Mouse (Mus musculus) lung, postnatal 0 days (tissue): ENCODE measurements around the gene Smarcd1. TPM values are rescaled to one million over a fixed set of nuclear protein-coding genes. Genes with fewer than 3 reads are reported as not detected.

Source experiments
- ATAC-seq: fragments of 200-750 bp; cut with Nextera tagmentation; 2 replicates; pipeline ENCODE4 v1.8.0; 2017; ENCODE audit warnings: moderate library complexity
- DNase-seq: peaks from one replicate; pipeline ENCODE4 v3.0.0-alpha.2; 2016; ENCODE audit warnings: low spot score
- H3K27ac ChIP-seq: fragments of 300-500 bp; sonication (generic); 2 replicates; pipeline ENCODE4 v1.5.1; 2014; ENCODE audit warnings: antibody characterized with exemption, mild to moderate bottlenecking, low read length, mixed read lengths
- H3K27me3 ChIP-seq: fragments of 300-500 bp; sonication (generic); replicated peaks from 2 replicates; pipeline ENCODE4 v1.6.1; 2014; ENCODE audit warnings: low read length, mixed read lengths; ENCODE audit not compliant: insufficient read depth
- H3K36me3 ChIP-seq: fragments of 300-500 bp; sonication (generic); 2 replicates; pipeline ENCODE4 v1.6.1; 2014; ENCODE audit warnings: low read length, mixed read lengths; ENCODE audit not compliant: insufficient read depth
- H3K4me1 ChIP-seq: fragments of 300-500 bp; sonication (generic); 2 replicates; pipeline ENCODE4 v1.6.1; 2014; ENCODE audit warnings: antibody characterized with exemption, low read depth, low read length, mixed read lengths; ENCODE audit not compliant: insufficient read depth
- H3K4me2 ChIP-seq: fragments of 300-500 bp; sonication (generic); replicated peaks from 2 replicates; pipeline ENCODE4 v1.6.1; 2014; ENCODE audit warnings: low read depth, mild to moderate bottlenecking, low read length, moderate library complexity, mixed read lengths
- H3K4me3 ChIP-seq: fragments of 300-500 bp; sonication (generic); 2 replicates; pipeline ENCODE4 v1.5.1; 2014; ENCODE audit warnings: low read depth, low read length
- H3K9ac ChIP-seq: fragments of 300-500 bp; sonication (generic); replicated peaks from 2 replicates; pipeline ENCODE4 v1.6.1; 2014; ENCODE audit warnings: low read depth, mild to moderate bottlenecking
- H3K9me3 ChIP-seq: fragments of 300-500 bp; sonication (generic); 2 replicates; pipeline ENCODE4 v1.6.1; 2016; ENCODE audit warnings: low read length, mixed read lengths
- CTCF ChIP-seq: IDR thresholded peaks from 2 replicates; pipeline ENCODE4 v1.5.1; 2016; ENCODE audit warnings: antibody characterized with exemption, mild to moderate bottlenecking
- EP300 ChIP-seq: IDR thresholded peaks from 2 replicates; pipeline ENCODE4 v1.6.1; 2016; ENCODE audit warnings: antibody characterized with exemption, mild to moderate bottlenecking, control low read depth
- WGBS: fragments of 180-500 bp; shearing (Covaris S2); extraction: QIAGEN DNeasy Blood & Tissue Kit; methylation state at CpG from one replicate; pipeline ENCODE4 v1.1.7; 2014; 5-methylcytosine and 5-hydroxymethylcytosine counted together
- polyA plus RNA-seq: library from polyadenylated mRNA; unstranded; fragments of >200 nt; fragmentation: Nextera tagmentation; extraction: Ambion mirVana; gene quantifications from 2 replicates; pipeline ENCODE4 v1.2.1, GENCODE M21; 2015

Gene Smarcd1
- polyA plus RNA-seq, 1 experiment from 2014 or later, result 20.4 TPM

DNA sequence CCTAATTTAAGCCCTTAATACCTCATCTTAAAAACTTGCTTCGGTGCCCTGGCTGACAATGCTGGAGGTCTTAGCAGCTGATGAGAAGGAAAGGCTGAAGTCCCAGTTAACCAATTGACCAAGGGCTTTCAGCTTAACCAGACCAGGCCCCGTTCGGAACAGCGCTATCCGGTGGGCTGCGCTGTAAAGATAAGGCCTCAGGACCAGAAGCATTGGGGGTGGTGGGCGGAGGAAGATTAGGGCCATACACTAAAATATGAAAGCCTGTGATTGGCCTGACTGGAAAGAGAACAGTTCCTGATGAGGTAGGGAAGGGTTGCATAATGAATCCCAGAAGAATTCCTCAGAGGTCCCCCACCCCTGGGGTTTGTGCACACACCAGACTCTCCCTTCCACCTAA, 39.6 kb upstream of the Smarcd1 start:
- Histone ChIP-seq H3K27ac (no peak overlapping the region), H3K9me3 (no peaks in the 10 kb centered on the region), H3K4me1 (peaks cover 5% of the 10 kb centered on the region; the same call in 1 of the 2 replicates), H3K9ac (no peak overlapping the region), H3K36me3 (no peaks in the 10 kb centered on the region), H3K4me2 (no peak overlapping the region), H3K4me3 (no peak overlapping the region), H3K27me3 (peaks cover 17% of the 10 kb centered on the region)
- WGBS, result 57% methylated on average over 7 of the region's 7 CpGs
- no peak for ATAC-seq
- DNase-seq, result no peak
- TF ChIP-seq CTCF (no peak), EP300 (no peak)

DNA sequence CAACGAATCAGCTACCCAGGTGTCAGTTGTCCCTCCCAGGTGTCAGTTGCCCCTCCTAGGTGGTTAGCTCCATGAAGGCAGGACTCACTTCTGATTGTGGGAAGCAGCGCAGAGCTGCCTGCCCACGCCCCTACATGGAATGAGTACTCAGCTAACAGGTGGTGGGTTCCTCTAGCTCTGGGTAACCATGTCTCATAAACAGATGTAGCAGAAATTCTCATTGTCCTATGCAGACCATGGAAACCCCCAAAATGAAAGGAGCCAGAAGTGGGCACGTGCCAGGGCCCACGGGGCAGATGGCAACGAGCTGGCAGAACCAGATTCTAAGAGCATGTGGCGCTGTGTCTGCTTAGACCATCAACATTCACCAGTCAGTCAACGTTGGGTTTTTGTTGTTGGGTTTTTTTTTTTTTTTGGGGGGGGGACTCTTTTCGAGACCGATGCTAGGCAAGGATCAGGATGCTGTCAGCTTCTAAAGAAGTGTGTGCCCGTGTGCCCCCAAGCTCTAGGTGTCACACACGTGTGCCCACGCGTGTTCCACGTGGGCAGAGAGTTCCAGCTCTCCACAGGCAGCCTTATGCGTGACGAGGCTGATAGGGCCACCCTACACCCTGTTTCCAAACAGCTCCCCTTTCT, 37.8 kb upstream of the Smarcd1 start:
- 2% methylated on average over 17 of the region's 17 CpGs for WGBS
- peak overlapping the region; percentile 45 for H3K4me3 ChIP-seq
- peak overlapping the region; percentile 91 for H3K4me2 ChIP-seq
- TF ChIP-seq CTCF (no peak), EP300 (no peak)
- H3K9me3 ChIP-seq, result no peaks in the 10 kb centered on the region
- peaks cover 5% of the 10 kb centered on the region; the same call in 1 of the 2 replicates for H3K4me1 ChIP-seq
- DNase-seq (no peak), ATAC-seq (no peak)
- no peaks in the 10 kb centered on the region for H3K36me3 ChIP-seq
- H3K27ac ChIP-seq, result no peak overlapping the region
- peaks cover 18% of the 10 kb centered on the region for H3K27me3 ChIP-seq
- no peak overlapping the region for H3K9ac ChIP-seq

GRCm38 (mm10) chr15:99664600-99665451, 37.1 kb upstream of the Smarcd1 start:
- H3K27ac ChIP-seq, result peak overlapping the region; percentile 22; the same call in 1 of the 2 replicates
- peak; percentile 94 for DNase-seq
- under 1% methylated on average over 37 of the region's 52 CpGs for WGBS
- peak overlapping the region; percentile 45 for H3K4me3 ChIP-seq
- H3K27me3 ChIP-seq, result peaks cover 25% of the 10 kb centered on the region
- peak; percentile 84 for ATAC-seq
- 0 out of 2 replicates have a peak overlapping the region, but pooled peaks have one; percentile 26 for H3K9ac ChIP-seq
- no peaks in the 10 kb centered on the region for H3K9me3 ChIP-seq
- H3K4me2 ChIP-seq, result peak overlapping the region; percentile 91
- no peaks in the 10 kb centered on the region for H3K36me3 ChIP-seq
- H3K4me1 ChIP-seq, result peaks cover 5% of the 10 kb centered on the region; the same call in 1 of the 2 replicates
- TF ChIP-seq CTCF (no peak), EP300 (no peak)

- WGBS, result 97% methylated on average over 2 of the region's 2 CpGs
- Histone ChIP-seq H3K4me2 (no peak overlapping the region), H3K27me3 (peaks cover 47% of the 10 kb centered on the region), H3K4me1 (peaks cover 5% of the 10 kb centered on the region; the same call in 1 of the 2 replicates), H3K27ac (no peak overlapping the region), H3K4me3 (no peak overlapping the region), H3K36me3 (no peaks in the 10 kb centered on the region), H3K9ac (no peak overlapping the region), H3K9me3 (no peaks in the 10 kb centered on the region)
- no peak for TF ChIP-seq EP300
- TF ChIP-seq CTCF, result no peak
- ATAC-seq (no peak), DNase-seq (no peak)
These were observed 34.4 kb upstream of the Smarcd1 start for GRCm38 (mm10) chr15:99667544-99667943.

DNA sequence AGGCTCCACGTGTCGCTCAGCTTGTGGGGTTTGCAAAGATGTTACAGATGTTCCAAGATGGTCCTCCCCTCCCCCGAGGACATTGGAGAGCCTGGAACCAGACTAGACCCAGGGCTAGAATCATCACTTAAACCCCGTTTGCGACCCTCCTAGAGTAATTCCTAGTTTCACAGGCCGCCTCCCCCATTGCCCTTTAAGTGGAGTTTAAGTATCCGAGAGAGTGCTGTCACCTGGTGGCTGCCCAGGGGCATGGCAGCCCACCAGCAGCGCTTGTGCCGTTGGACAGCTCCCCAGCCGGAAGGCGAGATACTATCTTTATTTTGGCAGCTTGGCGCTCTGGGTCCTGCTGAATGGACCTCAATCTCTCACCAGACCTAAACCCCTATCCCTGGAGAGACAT, 33.0 kb upstream of the Smarcd1 start:
- no peak for TF ChIP-seq EP300
- TF ChIP-seq CTCF, result peak; percentile 98
- 2% methylated on average over 12 of the region's 12 CpGs for WGBS
- peak; percentile 88 for DNase-seq
- ATAC-seq, result peak; percentile 46
- Histone ChIP-seq H3K4me1 (peaks cover 4% of the 10 kb centered on the region; the same call in 1 of the 2 replicates), H3K4me3 (no peak overlapping the region), H3K9ac (no peak overlapping the region), H3K27me3 (peaks cover 54% of the 10 kb centered on the region), H3K4me2 (no peak overlapping the region), H3K27ac (no peak overlapping the region), H3K36me3 (no peaks in the 10 kb centered on the region), H3K9me3 (no peaks in the 10 kb centered on the region)

GRCm38 (mm10) chr15:99669392-99669791, 32.5 kb upstream of the Smarcd1 start:
- WGBS, result 0% methylated on average over 1 of the region's 1 CpGs
- H3K27ac ChIP-seq, result no peak overlapping the region
- peaks cover 54% of the 10 kb centered on the region for H3K27me3 ChIP-seq
- no peaks in the 10 kb centered on the region for H3K36me3 ChIP-seq
- TF ChIP-seq EP300 (no peak), CTCF (no peak)
- ATAC-seq (no peak), DNase-seq (no peak)
- H3K4me2 ChIP-seq, result no peak overlapping the region
- no peaks in the 10 kb centered on the region for H3K9me3 ChIP-seq
- no peaks in the 10 kb centered on the region for H3K4me1 ChIP-seq
- H3K4me3 ChIP-seq, result no peak overlapping the region
- H3K9ac ChIP-seq, result no peak overlapping the region
